Mouse (Mus musculus): ENCODE data around the gene Washc2. TPM values are rescaled to one million over a fixed set of nuclear protein-coding genes. Genes with fewer than 3 reads are reported as not detected.
"Not testable (repeated sequence)": the region's sequence is repeated elsewhere in the genome, so short reads cannot be mapped to it uniquely, and the experiment has no call there.

The Washc2 gene
- polyA plus RNA-seq (2015; fragmentation: Nextera tagmentation; extraction: Ambion mirVana): 48.7 and 53.7 TPM in 2 replicates

DNA sequence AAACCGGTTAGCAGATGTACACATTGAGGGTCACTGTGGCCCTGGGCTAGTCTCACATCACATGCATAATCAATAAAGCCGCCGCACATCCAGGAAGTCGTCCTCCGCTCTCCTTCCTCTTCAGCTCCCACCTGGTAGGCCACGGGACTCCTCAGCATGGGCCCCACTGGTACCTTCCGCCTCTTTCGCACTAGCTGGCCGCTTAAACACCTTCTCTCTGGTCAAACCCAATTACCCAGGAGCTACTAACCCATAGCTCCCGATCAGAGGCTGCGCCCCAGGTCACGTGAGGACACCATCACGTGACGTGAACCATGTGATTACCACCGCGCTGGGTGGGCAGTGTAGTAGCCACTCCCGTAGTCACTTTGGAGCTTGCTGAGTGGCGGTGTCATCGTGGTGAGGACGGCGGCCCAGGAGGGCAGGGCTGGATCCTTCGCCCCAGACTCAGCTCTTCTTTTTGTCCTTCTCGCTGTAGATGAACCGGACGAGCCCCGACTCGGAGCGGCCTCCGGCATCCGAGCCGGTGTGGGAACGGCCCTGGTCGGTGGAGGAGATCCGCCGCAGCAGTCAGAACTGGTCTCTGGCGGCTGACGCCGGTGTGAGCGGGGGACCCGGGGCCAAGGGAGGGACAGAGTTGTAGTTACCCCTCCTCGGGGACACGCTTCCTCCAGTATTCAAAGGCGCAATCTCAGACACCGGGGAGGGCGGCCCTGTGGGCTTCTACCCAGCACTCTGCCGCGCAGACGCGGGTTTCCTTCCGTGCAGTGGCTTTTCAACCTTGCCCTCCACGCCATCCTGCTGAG is at the start of gene Washc2:
Gene Washc2, plus strand, starts transcription at position 310 of the 806 bp plus-strand sequence.
- Histone ChIP-seq H3K9me3 (no peaks in the 10 kb centered on the region), H3K4me3 (replicated peaks) (peak within 1 kb of the TSS; percentile 84), H3K36me3 (0 out of 2 replicates have a peak, but pooled peaks cover 2% of the 10 kb centered on the region), H3K27me3 (replicated peaks) (no peaks in the 10 kb centered on the region), H3K4me1 (replicated peaks) (0 out of 2 replicates have a peak, but pooled peaks cover 5% of the 10 kb centered on the region), H3K27ac (peak within 1 kb of the TSS; percentile 87), H3K4me2 (replicated peaks) (peak within 1 kb of the TSS; percentile 79), H3K9ac (peak within 1 kb of the TSS; percentile 84)
- under 1% methylated on average over 51 of the region's 51 CpGs for WGBS
- peak; percentile 99 for ATAC-seq

- 0 out of 2 replicates have a peak, but pooled peaks cover 5% of the 10 kb centered on the region for H3K36me3 ChIP-seq
- no peak for ATAC-seq
- no peak overlapping the region for H3K4me3 ChIP-seq (replicated peaks)
- WGBS: 83% methylated on average over 1 of the region's 1 CpGs
- no peaks in the 10 kb centered on the region for H3K27me3 ChIP-seq (replicated peaks)
- no peaks in the 10 kb centered on the region for H3K4me1 ChIP-seq (replicated peaks)
- H3K4me2 ChIP-seq (replicated peaks): no peak overlapping the region
- H3K9ac ChIP-seq: no peak overlapping the region
- H3K9me3 ChIP-seq: no peaks in the 10 kb centered on the region
- H3K27ac ChIP-seq: no peak overlapping the region
These were observed 41.5 kb upstream of the Washc2 start for GRCm38 (mm10) chr6:116166383-116166782.

DNA sequence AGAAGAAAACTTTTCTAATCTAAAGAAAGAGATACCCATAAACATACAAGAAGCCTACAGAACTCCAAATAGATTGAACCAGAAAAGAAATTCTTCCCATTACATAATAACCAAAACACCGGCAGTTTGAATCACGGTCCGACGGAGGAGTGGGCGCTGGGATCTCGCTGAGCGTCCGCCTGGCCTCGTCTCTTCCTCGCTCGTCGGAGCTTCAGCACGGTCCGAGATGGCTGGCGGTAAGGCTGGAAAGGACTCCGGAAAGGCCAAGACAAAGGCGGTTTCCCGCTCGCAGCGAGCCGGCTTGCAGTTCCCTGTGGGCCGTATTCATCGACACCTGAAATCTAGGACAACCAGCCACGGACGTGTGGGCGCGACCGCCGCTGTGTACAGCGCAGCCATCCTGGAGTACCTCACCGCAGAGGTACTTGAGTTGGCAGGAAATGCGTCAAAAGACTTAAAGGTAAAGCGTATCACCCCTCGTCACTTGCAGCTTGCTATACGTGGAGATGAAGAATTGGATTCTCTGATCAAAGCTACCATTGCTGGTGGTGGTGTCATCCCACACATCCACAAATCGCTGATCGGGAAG is 34.2 kb upstream of the Washc2 start:
- 79% methylated on average over 37 of the region's 37 CpGs for WGBS

DNA sequence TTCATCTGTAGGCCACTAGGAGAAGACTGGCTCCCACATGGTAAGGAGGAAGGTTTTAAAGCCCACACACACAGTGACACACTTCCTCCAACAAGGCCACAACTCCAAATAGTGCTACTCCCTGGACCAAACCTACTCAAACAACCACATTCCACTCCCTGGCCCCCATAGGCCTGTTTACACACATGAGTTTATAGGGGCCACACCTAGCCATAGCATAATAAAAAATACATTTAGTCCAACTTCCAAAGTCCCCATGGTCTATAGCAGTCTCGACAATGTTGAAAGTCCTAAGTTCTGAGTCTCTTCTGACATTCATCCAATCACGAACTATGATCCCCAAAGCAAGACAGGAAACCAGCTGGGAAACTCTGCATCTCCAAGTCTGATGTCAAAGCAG is 29.5 kb upstream of the Washc2 start:
- Histone ChIP-seq H3K9me3 (no peaks in the 10 kb centered on the region), H3K27ac (no peak overlapping the region), H3K4me1 (replicated peaks) (0 out of 2 replicates have a peak, but pooled peaks cover 2% of the 10 kb centered on the region), H3K27me3 (replicated peaks) (no peaks in the 10 kb centered on the region), H3K36me3 (no peaks in the 10 kb centered on the region), H3K4me2 (replicated peaks) (no peak overlapping the region), H3K9ac (no peak overlapping the region), H3K4me3 (replicated peaks) (no peak overlapping the region)
- ATAC-seq: peak; percentile 76
- WGBS: 82% methylated on average over 2 of the region's 2 CpGs

More for the DNA sequence above, 34.2 kb upstream of the Washc2 start:
- not testable (repeated sequence) for H3K9ac ChIP-seq; ATAC-seq; H3K4me2 ChIP-seq (replicated peaks); H3K36me3 ChIP-seq; H3K27me3 ChIP-seq (replicated peaks); H3K9me3 ChIP-seq; H3K27ac ChIP-seq; H3K4me1 ChIP-seq (replicated peaks); H3K4me3 ChIP-seq (replicated peaks)

- no peak overlapping the region for H3K9ac ChIP-seq
- no peaks in the 10 kb centered on the region for H3K36me3 ChIP-seq
- H3K4me3 ChIP-seq (replicated peaks): no peak overlapping the region
- no peak overlapping the region for H3K4me2 ChIP-seq (replicated peaks)
- 0 out of 2 replicates have a peak, but pooled peaks cover 2% of the 10 kb centered on the region for H3K4me1 ChIP-seq (replicated peaks)
- ATAC-seq: peak; percentile 65
- no peaks in the 10 kb centered on the region for H3K27me3 ChIP-seq (replicated peaks)
- 53% methylated on average over 3 of the region's 3 CpGs for WGBS
- no peak overlapping the region for H3K27ac ChIP-seq
- H3K9me3 ChIP-seq: no peaks in the 10 kb centered on the region
These were observed 27.1 kb upstream of the Washc2 start for GRCm38 (mm10) chr6:116180731-116181130.

- H3K27me3 ChIP-seq (replicated peaks): no peaks in the 10 kb centered on the region
- no peaks in the 10 kb centered on the region for H3K9me3 ChIP-seq
- 0 out of 2 replicates have a peak, but pooled peaks cover 2% of the 10 kb centered on the region for H3K4me1 ChIP-seq (replicated peaks)
- no peak for ATAC-seq
- H3K36me3 ChIP-seq: no peaks in the 10 kb centered on the region
- H3K9ac ChIP-seq: no peak overlapping the region
- 87% methylated on average over 5 of the region's 5 CpGs for WGBS
- no peak overlapping the region for H3K4me2 ChIP-seq (replicated peaks)
- H3K4me3 ChIP-seq (replicated peaks): no peak overlapping the region
- H3K27ac ChIP-seq: no peak overlapping the region
These were observed 24.3 kb upstream of the Washc2 start for GRCm38 (mm10) chr6:116183509-116183908.

- no peak overlapping the region for H3K9ac ChIP-seq
- WGBS: 36% methylated on average over 2 of the region's 2 CpGs
- no peak overlapping the region for H3K27ac ChIP-seq
- H3K27me3 ChIP-seq (replicated peaks): no peaks in the 10 kb centered on the region
- no peaks in the 10 kb centered on the region for H3K9me3 ChIP-seq
- H3K4me3 ChIP-seq (replicated peaks): no peak overlapping the region
- H3K4me1 ChIP-seq (replicated peaks): no peaks in the 10 kb centered on the region
- H3K4me2 ChIP-seq (replicated peaks): no peak overlapping the region
- H3K36me3 ChIP-seq: no peaks in the 10 kb centered on the region
- no peak for ATAC-seq
These were observed 21.4 kb upstream of the Washc2 start for GRCm38 (mm10) chr6:116186485-116186884.

DNA sequence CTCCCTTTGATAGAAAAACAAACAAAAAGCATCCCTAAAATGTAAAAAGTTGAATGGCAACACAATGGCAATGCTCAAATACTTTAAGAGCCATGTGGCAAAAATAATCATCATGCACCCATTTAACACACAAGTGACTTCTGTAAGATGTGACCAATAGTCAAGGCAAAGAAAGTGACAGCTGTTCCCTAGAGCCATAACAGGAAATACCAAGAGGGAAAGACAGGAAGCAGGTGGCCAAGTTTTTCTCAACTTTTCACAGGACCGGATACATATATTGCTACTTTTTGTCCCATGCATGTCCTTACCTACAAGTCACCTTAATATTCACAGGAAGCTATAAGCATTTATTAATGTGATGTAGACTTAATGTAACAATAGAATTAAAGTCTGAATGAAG is 18.4 kb upstream of the Washc2 start:
- no peaks in the 10 kb centered on the region for H3K9me3 ChIP-seq
- no peak for ATAC-seq

DNA sequence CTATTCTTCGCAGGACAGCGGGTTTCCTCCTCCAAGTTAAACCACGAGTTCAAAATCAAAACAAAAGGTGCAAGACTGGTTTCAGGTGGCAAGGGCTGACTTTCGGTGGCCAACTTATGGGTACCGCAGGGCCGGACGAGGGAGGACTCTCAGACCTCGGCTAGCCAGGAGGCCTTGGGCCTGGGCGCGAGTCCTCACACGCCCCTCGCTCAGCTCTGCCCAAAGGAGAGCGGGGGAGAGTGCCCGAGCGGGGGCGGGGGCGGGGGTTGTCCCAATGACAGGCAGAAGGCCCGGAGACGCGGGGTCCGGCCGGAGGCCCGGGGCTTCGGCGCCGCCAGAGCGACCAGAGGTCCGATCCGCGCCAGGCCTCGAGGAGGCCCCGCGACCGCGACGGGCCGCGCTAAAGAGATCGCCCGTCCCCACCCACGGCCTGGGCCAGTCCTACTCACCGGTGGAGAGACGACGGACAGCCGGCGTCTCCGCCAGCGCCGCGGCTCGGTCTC is 15.0 kb upstream of the Washc2 start:
- no peaks in the 10 kb centered on the region for H3K9me3 ChIP-seq
- H3K4me3 ChIP-seq (replicated peaks): peak overlapping the region; percentile 96
- H3K4me1 ChIP-seq (replicated peaks): 0 out of 2 replicates have a peak, but pooled peaks cover 2% of the 10 kb centered on the region
- peak overlapping the region; percentile 79 for H3K27ac ChIP-seq
- H3K4me2 ChIP-seq (replicated peaks): peak overlapping the region; percentile 86
- H3K27me3 ChIP-seq (replicated peaks): no peaks in the 10 kb centered on the region
- H3K36me3 ChIP-seq: no peaks in the 10 kb centered on the region
- WGBS: under 1% methylated on average over 50 of the region's 51 CpGs
- peak overlapping the region; percentile 92 for H3K9ac ChIP-seq
- peak; percentile 90 for ATAC-seq

More for the DNA sequence above, 18.4 kb upstream of the Washc2 start:
- Histone ChIP-seq H3K9ac (no peak overlapping the region), H3K27me3 (replicated peaks) (no peaks in the 10 kb centered on the region), H3K36me3 (no peaks in the 10 kb centered on the region), H3K4me3 (replicated peaks) (no peak overlapping the region), H3K4me1 (replicated peaks) (0 out of 2 replicates have a peak, but pooled peaks cover 2% of the 10 kb centered on the region), H3K4me2 (replicated peaks) (no peak overlapping the region), H3K27ac (no peak overlapping the region)
- 70% methylated on average over 1 of the region's 1 CpGs for WGBS

- H3K4me1 ChIP-seq (replicated peaks): 0 out of 2 replicates have a peak, but pooled peaks cover 2% of the 10 kb centered on the region
- peak; percentile 96 for ATAC-seq
- H3K27me3 ChIP-seq (replicated peaks): no peaks in the 10 kb centered on the region
- no peaks in the 10 kb centered on the region for H3K36me3 ChIP-seq
- peak within 1 kb of the TSS; percentile 79 for H3K27ac ChIP-seq
- peak within 1 kb of the TSS; percentile 92 for H3K9ac ChIP-seq
- H3K9me3 ChIP-seq: no peaks in the 10 kb centered on the region
- WGBS: under 1% methylated on average over 61 of the region's 68 CpGs
- peak within 1 kb of the TSS; percentile 86 for H3K4me2 ChIP-seq (replicated peaks)
- peak within 1 kb of the TSS; percentile 96 for H3K4me3 ChIP-seq (replicated peaks)
These were observed 14.1 kb upstream of the Washc2 start, which contains the start of gene Tmcc1 for GRCm38 (mm10) chr6:116193394-116194393. Gene Tmcc1, minus strand, starts transcription at chr6:116193486.

- Histone ChIP-seq H3K4me3 (replicated peaks) (no peak overlapping the region), H3K27ac (no peak overlapping the region), H3K9me3 (no peaks in the 10 kb centered on the region), H3K36me3 (no peaks in the 10 kb centered on the region), H3K4me1 (replicated peaks) (0 out of 2 replicates have a peak, but pooled peaks cover 2% of the 10 kb centered on the region), H3K4me2 (replicated peaks) (no peak overlapping the region), H3K9ac (no peak overlapping the region), H3K27me3 (replicated peaks) (no peaks in the 10 kb centered on the region)
- ATAC-seq: no peak
- 61% methylated on average over 8 of the region's 8 CpGs for WGBS
These were observed 12.0 kb upstream of the Washc2 start for GRCm38 (mm10) chr6:116195811-116196210.

All from intestine, embryonic 15.5 days (tissue).